Mouse (Mus musculus): ENCODE results near the gene Prss53. TPM values are rescaled to one million over a fixed set of nuclear protein-coding genes. Genes with fewer than 3 reads are reported as not detected.

Gene Prss53
- polyA plus RNA-seq, 1 experiment from 2014 or later = 1.1 TPM

- H3K36me3 ChIP-seq = peaks cover 71% of the 10 kb centered on the region
- WGBS = 82% methylated on average over 3 of the region's 3 CpGs
- H3K27ac ChIP-seq = no peak overlapping the region
- H3K4me1 ChIP-seq = peaks cover 11% of the 10 kb centered on the region; the same call in 1 of the 2 replicates
- H3K27me3 ChIP-seq = no peaks in the 10 kb centered on the region
- no peak overlapping the region for H3K4me2 ChIP-seq
- no peak overlapping the region for H3K9ac ChIP-seq
- ATAC-seq (ENCODE audit: borderline replicate concordance, extremely low read depth, low FRiP score, low TSS enrichment) = no peak
- H3K9me3 ChIP-seq = no peaks in the 10 kb centered on the region
- H3K4me3 ChIP-seq = no peak overlapping the region
Measured at GRCm38 (mm10) chr7:127887781-127888180, 3.0 kb downstream of the Prss53 start.

- no peak for ATAC-seq (ENCODE audit: borderline replicate concordance, extremely low read depth, low FRiP score, low TSS enrichment)
- Histone ChIP-seq H3K4me1 (peaks cover 11% of the 10 kb centered on the region; the same call in 1 of the 2 replicates), H3K4me2 (no peak overlapping the region), H3K9ac (no peak overlapping the region), H3K36me3 (peaks cover 72% of the 10 kb centered on the region), H3K27me3 (no peaks in the 10 kb centered on the region), H3K9me3 (no peaks in the 10 kb centered on the region), H3K4me3 (no peak overlapping the region), H3K27ac (no peak overlapping the region)
- 75% methylated on average over 8 of the region's 8 CpGs for WGBS
Measured at GRCm38 (mm10) chr7:127887191-127887590, 3.6 kb downstream of the Prss53 start.

GRCm38 (mm10) chr7:127886551-127886950 lies 4.2 kb downstream of the Prss53 start:
- Histone ChIP-seq H3K9me3 (no peaks in the 10 kb centered on the region), H3K4me3 (no peak overlapping the region), H3K27me3 (no peaks in the 10 kb centered on the region), H3K27ac (no peak overlapping the region), H3K36me3 (peaks cover 78% of the 10 kb centered on the region), H3K4me2 (no peak overlapping the region), H3K4me1 (peaks cover 11% of the 10 kb centered on the region; the same call in 1 of the 2 replicates), H3K9ac (no peak overlapping the region)
- ATAC-seq (ENCODE audit: borderline replicate concordance, extremely low read depth, low FRiP score, low TSS enrichment) = no peak
- 87% methylated on average over 6 of the region's 6 CpGs for WGBS

- H3K9ac ChIP-seq = no peak overlapping the region
- H3K36me3 ChIP-seq = peaks cover 84% of the 10 kb centered on the region
- peaks cover 11% of the 10 kb centered on the region; the same call in 1 of the 2 replicates for H3K4me1 ChIP-seq
- no peaks in the 10 kb centered on the region for H3K27me3 ChIP-seq
- no peak overlapping the region for H3K4me3 ChIP-seq
- no peak for ATAC-seq (ENCODE audit: borderline replicate concordance, extremely low read depth, low FRiP score, low TSS enrichment)
- no peak overlapping the region for H3K4me2 ChIP-seq
- 53% methylated on average over 6 of the region's 6 CpGs for WGBS
- no peak overlapping the region for H3K27ac ChIP-seq
- H3K9me3 ChIP-seq = no peaks in the 10 kb centered on the region
Measured at GRCm38 (mm10) chr7:127885951-127886350, 4.8 kb downstream of the Prss53 start.

GRCm38 (mm10) chr7:127880431-127880830 lies 10.3 kb downstream of the Prss53 start:
- ATAC-seq (ENCODE audit: borderline replicate concordance, extremely low read depth, low FRiP score, low TSS enrichment) = no peak
- Histone ChIP-seq H3K9me3 (no peaks in the 10 kb centered on the region), H3K36me3 (peaks cover 72% of the 10 kb centered on the region), H3K4me2 (no peak overlapping the region), H3K9ac (no peak overlapping the region), H3K4me3 (no peak overlapping the region), H3K27ac (no peak overlapping the region), H3K27me3 (no peaks in the 10 kb centered on the region), H3K4me1 (peaks cover 15% of the 10 kb centered on the region)
- WGBS = 84% methylated on average over 12 of the region's 12 CpGs

- Histone ChIP-seq H3K27me3 (no peaks in the 10 kb centered on the region), H3K9ac (no peak overlapping the region), H3K36me3 (peaks cover 62% of the 10 kb centered on the region), H3K4me3 (no peak overlapping the region), H3K4me1 (peaks cover 12% of the 10 kb centered on the region), H3K27ac (no peak overlapping the region), H3K4me2 (no peak overlapping the region), H3K9me3 (no peaks in the 10 kb centered on the region)
- ATAC-seq (ENCODE audit: borderline replicate concordance, extremely low read depth, low FRiP score, low TSS enrichment) = no peak
- WGBS = 92% methylated on average over 9 of the region's 9 CpGs
Measured at GRCm38 (mm10) chr7:127879301-127879700, 11.5 kb downstream of the Prss53 start.

GRCm38 (mm10) chr7:127876467-127877348 lies 14.1 kb downstream of the Prss53 start, which contains the start of gene Zfp668:
TSS of gene Zfp668 (minus strand) at chr7:127876828.
- peaks cover 45% of the 10 kb centered on the region for H3K36me3 ChIP-seq
- under 1% methylated on average over 60 of the region's 60 CpGs for WGBS

GRCm38 (mm10) chr7:127876041-127876466 lies 14.7 kb downstream of the Prss53 start, which contains the start of gene Zfp646:
TSS of gene Zfp646 (plus strand) at chr7:127876221.
- 1% methylated on average over 41 of the region's 41 CpGs for WGBS
- Histone ChIP-seq H3K27me3 (no peaks in the 10 kb centered on the region), H3K9ac (peak within 1 kb of the TSS; percentile 97), H3K27ac (peak within 1 kb of the TSS; percentile 98), H3K4me3 (peak within 1 kb of the TSS; percentile 73), H3K4me2 (peak within 1 kb of the TSS; percentile 69), H3K36me3 (peaks cover 38% of the 10 kb centered on the region), H3K4me1 (peaks cover 25% of the 10 kb centered on the region), H3K9me3 (no peaks in the 10 kb centered on the region)
- peak; percentile 91 for ATAC-seq (ENCODE audit: borderline replicate concordance, extremely low read depth, low FRiP score, low TSS enrichment)

More at GRCm38 (mm10) chr7:127876467-127877348, 14.1 kb downstream of the Prss53 start, which contains the start of gene Zfp668:
- H3K9me3 ChIP-seq = no peaks in the 10 kb centered on the region
- H3K27me3 ChIP-seq = no peaks in the 10 kb centered on the region
- peak within 1 kb of the TSS; percentile 97 for H3K9ac ChIP-seq
- H3K4me2 ChIP-seq = peak within 1 kb of the TSS; percentile 69
- peaks cover 25% of the 10 kb centered on the region for H3K4me1 ChIP-seq
- peak; percentile 58 for ATAC-seq (ENCODE audit: borderline replicate concordance, extremely low read depth, low FRiP score, low TSS enrichment)
- H3K4me3 ChIP-seq = peak within 1 kb of the TSS; percentile 73
- peak within 1 kb of the TSS; percentile 98 for H3K27ac ChIP-seq

- WGBS = 0% methylated on average over 42 of the region's 43 CpGs
- H3K4me3 ChIP-seq = peak overlapping the region; percentile 73
Measured at GRCm38 (mm10) chr7:127875627-127876001, 15.2 kb downstream of the Prss53 start.

GRCm38 (mm10) chr7:127874812-127875626 lies 15.8 kb downstream of the Prss53 start:
- Histone ChIP-seq H3K4me2 (peak overlapping the region; percentile 69), H3K4me3 (peak overlapping the region; percentile 73), H3K27ac (peak overlapping the region; percentile 98), H3K36me3 (peaks cover 28% of the 10 kb centered on the region), H3K27me3 (no peaks in the 10 kb centered on the region), H3K9ac (peak overlapping the region; percentile 97), H3K9me3 (no peaks in the 10 kb centered on the region), H3K4me1 (peaks cover 25% of the 10 kb centered on the region)
- WGBS = 3% methylated on average over 20 of the region's 20 CpGs
- 0 out of 2 replicates have a peak, but pooled peaks have one; percentile 15 for ATAC-seq (ENCODE audit: borderline replicate concordance, extremely low read depth, low FRiP score, low TSS enrichment)

More at GRCm38 (mm10) chr7:127875627-127876001, 15.2 kb downstream of the Prss53 start:
- no peaks in the 10 kb centered on the region for H3K27me3 ChIP-seq
- H3K9ac ChIP-seq = peak overlapping the region; percentile 97
- peaks cover 34% of the 10 kb centered on the region for H3K36me3 ChIP-seq
- H3K4me1 ChIP-seq = peaks cover 25% of the 10 kb centered on the region
- peak overlapping the region; percentile 69 for H3K4me2 ChIP-seq
- peak; percentile 94 for ATAC-seq (ENCODE audit: borderline replicate concordance, extremely low read depth, low FRiP score, low TSS enrichment)
- H3K27ac ChIP-seq = peak overlapping the region; percentile 98
- no peaks in the 10 kb centered on the region for H3K9me3 ChIP-seq

GRCm38 (mm10) chr7:127870136-127870821 lies 20.5 kb downstream of the Prss53 start:
- no peak overlapping the region for H3K4me2 ChIP-seq
- H3K36me3 ChIP-seq = peaks cover 32% of the 10 kb centered on the region
- WGBS = 78% methylated on average over 5 of the region's 5 CpGs
- no peak for ATAC-seq (ENCODE audit: borderline replicate concordance, extremely low read depth, low FRiP score, low TSS enrichment)
- H3K27me3 ChIP-seq = no peaks in the 10 kb centered on the region
- H3K9ac ChIP-seq = no peak overlapping the region
- H3K9me3 ChIP-seq = no peaks in the 10 kb centered on the region
- peaks cover 17% of the 10 kb centered on the region; the same call in 1 of the 2 replicates for H3K4me1 ChIP-seq
- no peak overlapping the region for H3K4me3 ChIP-seq
- no peak overlapping the region for H3K27ac ChIP-seq

Data from lung, embryonic 15.5 days (tissue).